Mouse (Mus musculus) retina, adult 2 months (tissue): ENCODE data around the gene Pcif1.
"Not testable (repeated sequence)": the region's sequence is repeated elsewhere in the genome, so short reads cannot be mapped to it uniquely, and the experiment has no call there.

ENCODE experiments used
- DNase-seq: peaks from one replicate; pipeline ENCODE4 v3.0.0-alpha.2; 2012; ENCODE audit warnings: low read depth, low spot score

The Pcif1 gene

GRCm38 (mm10) chr2:164866741-164867551 lies 12.2 kb upstream of the Pcif1 start:
- DNase-seq, result peak; percentile 57

- DNase-seq, result no peak
Measured at GRCm38 (mm10) chr2:164867566-164867965, 11.5 kb upstream of the Pcif1 start.

- DNase-seq, result no peak
Measured at GRCm38 (mm10) chr2:164868491-164868890, 10.6 kb upstream of the Pcif1 start.

GRCm38 (mm10) chr2:164871602-164872303 lies 7.4 kb upstream of the Pcif1 start:
- DNase-seq, result no peak

- DNase-seq, result no peak
Measured at GRCm38 (mm10) chr2:164873621-164874020, 5.5 kb upstream of the Pcif1 start.

GRCm38 (mm10) chr2:164874239-164874769 lies 4.8 kb upstream of the Pcif1 start:
- DNase-seq, result no peak

GRCm38 (mm10) chr2:164875648-164876047 lies 3.5 kb upstream of the Pcif1 start:
- DNase-seq, result not testable (repeated sequence)

- DNase-seq, result not testable (repeated sequence)
Measured at GRCm38 (mm10) chr2:164877376-164878215, 1.5 kb upstream of the Pcif1 start.

GRCm38 (mm10) chr2:164878509-164879227 lies 436 bp upstream of the Pcif1 start:
- DNase-seq, result peak; percentile 64

GRCm38 (mm10) chr2:164879568-164880277 lies 619 bp downstream of the Pcif1 start:
- peak; percentile 95 for DNase-seq

GRCm38 (mm10) chr2:164882619-164883018 lies 3.5 kb downstream of the Pcif1 start:
- no peak for DNase-seq

GRCm38 (mm10) chr2:164885788-164886187 lies 6.7 kb downstream of the Pcif1 start:
- DNase-seq, result no peak

- no peak for DNase-seq
Measured at GRCm38 (mm10) chr2:164886617-164887016, 7.5 kb downstream of the Pcif1 start.

GRCm38 (mm10) chr2:164888996-164889395 lies 9.9 kb downstream of the Pcif1 start:
- no peak for DNase-seq

GRCm38 (mm10) chr2:164889960-164890359 lies 10.9 kb downstream of the Pcif1 start:
- DNase-seq, result no peak

- no peak for DNase-seq
Measured at GRCm38 (mm10) chr2:164890411-164891049, 11.4 kb downstream of the Pcif1 start.

GRCm38 (mm10) chr2:164891056-164891834 lies 12.1 kb downstream of the Pcif1 start:
- DNase-seq, result no peak

- no peak for DNase-seq
Measured at GRCm38 (mm10) chr2:164891908-164892695, 13.0 kb downstream of the Pcif1 start.
